Mouse (Mus musculus) neural tube, embryonic 13.5 days (tissue): ENCODE measurements at regions not wholly inside any gene's neighbourhood (a gene's known extent, or its start where the extent isn't known, plus 50 kb on each side); places are given as distances from the start of the nearest gene placed in this dataset.
A peak's percentile ranks its signal among the peaks of the same experiment; 100 is the strongest.

Experiments used
- ATAC-seq: fragments of 200-750 bp; cut with Nextera tagmentation; 2 replicates; pipeline ENCODE4 v1.8.0; 2017; ENCODE audit warnings: low read depth, mild to moderate bottlenecking, moderate TSS enrichment, moderate library complexity
- H3K27ac ChIP-seq: fragments of 300-500 bp; sonication (generic); replicated peaks from 2 replicates; pipeline ENCODE4 v1.5.1; 2015; ENCODE audit warnings: moderate library complexity, mild to moderate bottlenecking, inconsistent platforms
- H3K27me3 ChIP-seq: fragments of 300-500 bp; sonication (generic); 2 replicates; pipeline ENCODE4 v1.6.1; 2015; ENCODE audit warnings: mild to moderate bottlenecking, inconsistent platforms
- H3K36me3 ChIP-seq: fragments of 300-500 bp; sonication (generic); 2 replicates; pipeline ENCODE4 v1.6.1; 2015; ENCODE audit warnings: mild to moderate bottlenecking, inconsistent platforms
- H3K4me1 ChIP-seq: fragments of 300-500 bp; sonication (generic); replicated peaks from 2 replicates; pipeline ENCODE4 v1.6.1; 2015; ENCODE audit warnings: inconsistent platforms
- H3K4me2 ChIP-seq: fragments of 300-500 bp; sonication (generic); 2 replicates; pipeline ENCODE4 v1.6.1; 2015; ENCODE audit warnings: inconsistent platforms, mild to moderate bottlenecking, moderate library complexity
- H3K4me3 ChIP-seq: fragments of 300-500 bp; sonication (generic); 2 replicates; pipeline ENCODE4 v1.5.1; 2015; ENCODE audit warnings: mild to moderate bottlenecking, inconsistent platforms
- H3K9ac ChIP-seq: fragments of 300-500 bp; sonication (generic); 2 replicates; pipeline ENCODE4 v1.6.1; 2015; ENCODE audit warnings: moderate library complexity, mild to moderate bottlenecking, inconsistent platforms
- H3K9me3 ChIP-seq: fragments of 300-500 bp; sonication (generic); 2 replicates; pipeline ENCODE4 v1.6.1; 2016; ENCODE audit warnings: inconsistent platforms
- WGBS: fragments of 180-500 bp; shearing (Covaris S2); methylation state at CpG from one replicate; pipeline ENCODE4 v1.1.7; 2015; 5-methylcytosine and 5-hydroxymethylcytosine counted together

DNA sequence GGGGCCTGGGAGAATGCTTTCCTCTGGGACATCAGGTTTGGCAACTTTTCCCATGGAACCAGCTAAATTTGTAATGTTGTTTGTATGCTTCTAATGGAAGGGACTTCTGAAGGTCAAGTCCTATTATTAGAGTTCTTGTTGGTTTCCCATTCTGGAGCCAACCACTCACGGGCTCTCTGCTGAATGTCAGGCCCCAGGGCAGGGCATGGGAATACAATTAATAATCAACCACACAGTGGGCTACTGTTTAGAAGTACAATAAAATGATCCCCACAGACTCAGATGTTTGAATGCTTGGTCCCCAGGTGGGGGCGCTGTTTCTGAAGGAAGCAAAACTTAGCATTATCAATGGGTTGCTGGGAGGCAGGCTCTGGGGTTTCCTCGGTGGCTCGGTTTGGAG is 275.6 kb upstream of the Kazn start:
- peaks cover 13% of the 10 kb centered on the region for H3K4me1 ChIP-seq
- no peak overlapping the region for H3K4me2 ChIP-seq
- 79% methylated on average over 4 of the region's 4 CpGs for WGBS
- H3K36me3 ChIP-seq, result no peaks in the 10 kb centered on the region
- H3K9me3 ChIP-seq, result peaks cover 3% of the 10 kb centered on the region; the same call in 1 of the 2 replicates
- H3K9ac ChIP-seq, result no peak overlapping the region
- H3K27me3 ChIP-seq, result no peaks in the 10 kb centered on the region
- ATAC-seq, result no peak
- no peak overlapping the region for H3K4me3 ChIP-seq
- no peak overlapping the region for H3K27ac ChIP-seq

DNA sequence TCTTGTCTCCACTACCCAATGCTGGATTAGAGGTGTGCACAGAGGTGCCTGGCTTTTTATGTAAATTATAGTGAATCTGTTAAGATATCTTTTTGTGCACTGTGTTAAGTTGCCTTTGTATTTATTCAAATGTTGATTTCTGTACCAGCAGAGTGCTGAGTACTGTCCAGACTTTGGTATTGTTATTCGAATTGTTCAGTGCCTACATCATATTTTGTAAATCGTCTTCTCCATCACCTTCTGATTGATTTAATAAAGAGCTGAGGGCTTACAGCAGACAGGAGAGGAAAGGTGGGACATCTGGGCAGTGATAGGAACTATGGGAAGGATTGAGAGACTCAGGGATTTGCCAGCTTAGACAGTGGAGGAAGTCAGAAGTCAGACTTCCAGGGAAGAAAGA is 270.2 kb upstream of the Kazn start:
- Histone ChIP-seq H3K9me3 (peaks cover 3% of the 10 kb centered on the region; the same call in 1 of the 2 replicates), H3K4me2 (no peak overlapping the region), H3K4me3 (no peak overlapping the region), H3K36me3 (no peaks in the 10 kb centered on the region), H3K9ac (no peak overlapping the region), H3K27ac (no peak overlapping the region), H3K4me1 (peaks cover 16% of the 10 kb centered on the region), H3K27me3 (no peaks in the 10 kb centered on the region)
- 86% methylated on average over 2 of the region's 2 CpGs for WGBS
- ATAC-seq, result no peak

DNA sequence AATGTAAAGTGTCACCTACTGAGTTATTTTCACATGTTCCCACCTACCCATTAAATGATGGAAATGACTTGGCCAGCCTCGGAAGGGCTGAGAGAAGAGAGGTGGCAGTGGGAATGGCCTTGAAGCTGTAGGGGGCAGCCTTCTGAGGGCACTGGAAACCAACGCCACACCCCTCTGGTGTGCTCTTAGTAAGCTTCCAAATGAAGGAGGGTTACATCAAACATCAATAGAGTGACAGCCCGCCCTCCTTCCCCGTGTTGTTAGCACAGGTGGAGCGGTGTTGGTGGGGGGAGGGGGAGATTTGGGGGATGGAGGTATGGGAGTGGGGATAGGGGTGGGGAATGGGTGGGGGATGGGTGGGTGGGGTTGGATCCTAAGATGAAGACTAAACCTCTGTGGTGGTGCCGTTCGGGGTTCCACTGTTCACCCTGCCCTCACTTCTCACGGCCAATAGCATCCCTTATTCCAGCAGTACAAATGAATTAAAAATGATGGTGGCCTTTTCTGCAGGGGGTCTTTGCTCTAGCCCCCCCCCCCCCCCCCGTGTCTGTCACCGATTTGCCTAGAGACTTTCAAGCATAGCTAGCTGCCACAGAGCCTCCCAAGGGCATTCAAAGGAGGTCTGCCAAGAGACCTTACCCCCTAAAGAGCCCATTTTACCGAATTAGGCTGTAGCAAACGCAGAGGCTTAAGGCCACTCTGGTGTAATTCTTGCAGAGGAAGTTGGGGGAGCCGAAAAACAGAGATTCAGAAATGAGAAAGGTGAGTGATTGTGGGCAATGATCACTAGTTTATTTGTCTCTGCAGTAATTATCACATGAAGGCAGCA is 267.4 kb upstream of the Kazn start:
- H3K4me1 ChIP-seq, result peaks cover 16% of the 10 kb centered on the region
- ATAC-seq, result no peak
- no peak overlapping the region for H3K27ac ChIP-seq
- H3K27me3 ChIP-seq, result 0 out of 2 replicates have a peak, but pooled peaks cover 4% of the 10 kb centered on the region
- no peak overlapping the region for H3K4me3 ChIP-seq
- H3K36me3 ChIP-seq, result no peaks in the 10 kb centered on the region
- H3K9ac ChIP-seq, result no peak overlapping the region
- H3K4me2 ChIP-seq, result no peak overlapping the region
- no peaks in the 10 kb centered on the region for H3K9me3 ChIP-seq
- WGBS, result 8% methylated on average over 13 of the region's 13 CpGs

DNA sequence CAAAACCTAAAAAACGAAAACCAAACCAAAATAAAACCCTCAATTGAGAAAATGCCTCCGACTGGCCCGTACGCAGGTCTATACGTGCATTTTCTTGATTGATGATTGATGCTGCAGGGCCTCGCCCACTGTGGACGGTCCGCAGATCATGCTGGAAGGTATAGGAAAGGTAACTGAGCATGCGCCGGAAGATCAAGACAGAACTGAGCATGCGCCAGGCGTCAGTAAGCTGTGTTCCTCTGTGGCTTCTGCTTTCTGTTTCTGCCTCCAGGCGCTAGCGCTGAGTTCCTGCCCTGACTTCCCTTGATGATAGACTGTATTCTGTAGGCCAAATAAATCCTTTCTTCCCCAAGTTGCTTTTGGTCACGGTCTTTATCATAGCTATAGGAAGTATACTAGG is 264.6 kb upstream of the Kazn start:
- Histone ChIP-seq H3K4me2 (no peak overlapping the region), H3K4me3 (no peak overlapping the region), H3K27ac (no peak overlapping the region), H3K27me3 (0 out of 2 replicates have a peak, but pooled peaks cover 4% of the 10 kb centered on the region), H3K9ac (no peak overlapping the region), H3K9me3 (no peaks in the 10 kb centered on the region), H3K4me1 (peaks cover 29% of the 10 kb centered on the region), H3K36me3 (no peaks in the 10 kb centered on the region)
- no peak for ATAC-seq
- 91% methylated on average over 15 of the region's 15 CpGs for WGBS

DNA sequence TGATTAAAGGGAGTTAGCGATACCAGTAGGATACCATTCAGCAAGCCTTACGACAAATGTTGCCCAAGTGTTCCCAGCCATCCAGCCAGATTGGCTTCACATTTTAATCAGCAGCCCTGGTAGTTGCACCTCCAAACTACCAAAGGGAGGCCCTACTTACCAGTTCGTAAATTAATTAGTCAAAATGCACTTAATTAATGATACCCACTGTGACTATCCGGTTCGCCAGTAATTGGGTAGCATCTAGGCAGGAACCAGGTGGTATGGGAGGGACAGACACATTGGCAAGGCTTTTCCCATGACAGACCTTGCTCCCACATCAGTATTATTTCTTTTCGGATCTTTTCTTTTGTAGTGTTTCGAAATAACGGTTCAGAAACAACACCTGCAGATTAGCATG is 262.0 kb upstream of the Kazn start:
- no peak overlapping the region for H3K4me2 ChIP-seq

DNA sequence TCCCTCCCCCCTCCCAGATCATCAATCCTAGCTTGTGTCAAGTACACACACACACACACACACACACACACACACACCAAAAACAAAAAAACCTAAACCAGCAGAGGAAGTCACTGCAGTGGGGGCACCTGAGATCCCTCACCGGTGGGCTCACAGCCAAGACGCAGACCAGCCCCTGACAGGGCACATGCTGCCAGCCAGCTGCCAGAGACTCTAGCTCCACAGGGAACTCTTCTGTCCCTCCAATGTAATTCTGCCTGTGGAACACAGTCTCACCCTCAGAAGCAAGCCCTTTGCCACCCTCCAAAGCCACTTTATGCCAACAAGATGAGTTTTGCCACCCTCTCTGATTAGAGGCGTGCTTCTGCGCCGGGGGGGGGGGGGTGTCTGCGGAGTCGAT is 261.3 kb upstream of the Kazn start:
- Histone ChIP-seq H3K4me1 (peaks cover 25% of the 10 kb centered on the region), H3K27me3 (peaks cover 10% of the 10 kb centered on the region; the same call in 1 of the 2 replicates), H3K4me3 (no peak overlapping the region), H3K27ac (no peak overlapping the region), H3K9me3 (no peaks in the 10 kb centered on the region), H3K4me2 (no peak overlapping the region), H3K9ac (no peak overlapping the region), H3K36me3 (no peaks in the 10 kb centered on the region)
- WGBS, result 47% methylated on average over 7 of the region's 7 CpGs
- ATAC-seq, result 0 out of 2 replicates have a peak, but pooled peaks have one; percentile 34

More for the DNA sequence above, 262.0 kb upstream of the Kazn start:
- Histone ChIP-seq H3K27me3 (peaks cover 7% of the 10 kb centered on the region; the same call in 1 of the 2 replicates), H3K9ac (no peak overlapping the region), H3K36me3 (no peaks in the 10 kb centered on the region), H3K27ac (no peak overlapping the region), H3K9me3 (no peaks in the 10 kb centered on the region), H3K4me3 (no peak overlapping the region), H3K4me1 (peaks cover 28% of the 10 kb centered on the region)
- peak; percentile 17; the same call in 1 of the 2 replicates for ATAC-seq
- WGBS, result 48% methylated on average over 8 of the region's 8 CpGs

DNA sequence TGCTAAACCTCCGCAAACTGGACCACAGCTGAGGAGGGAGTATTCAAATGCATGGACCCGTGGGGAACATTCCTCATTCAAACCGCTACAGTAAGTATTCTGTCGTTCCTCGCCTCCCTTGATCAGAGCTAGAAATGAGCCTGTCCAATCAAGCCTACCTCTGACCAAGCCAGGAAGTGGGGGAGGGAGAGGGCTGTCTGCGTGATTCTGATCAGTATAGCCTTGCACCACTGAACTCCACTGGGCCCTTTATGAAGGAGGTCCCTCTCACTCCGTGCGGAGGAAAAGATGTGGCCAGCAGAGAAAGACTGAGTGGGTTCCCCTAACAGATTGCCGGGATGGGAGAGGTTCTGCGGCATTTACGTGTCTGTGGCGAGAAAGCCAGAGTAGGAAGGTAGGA is 257.4 kb upstream of the Kazn start:
- 0 out of 2 replicates have a peak, but pooled peaks have one; percentile 34 for ATAC-seq
- peaks cover 25% of the 10 kb centered on the region for H3K4me1 ChIP-seq
- no peaks in the 10 kb centered on the region for H3K9me3 ChIP-seq
- H3K4me2 ChIP-seq, result no peak overlapping the region
- H3K27me3 ChIP-seq, result peaks cover 6% of the 10 kb centered on the region
- WGBS, result 45% methylated on average over 12 of the region's 12 CpGs
- H3K27ac ChIP-seq, result no peak overlapping the region
- no peaks in the 10 kb centered on the region for H3K36me3 ChIP-seq
- H3K4me3 ChIP-seq, result no peak overlapping the region
- H3K9ac ChIP-seq, result no peak overlapping the region

DNA sequence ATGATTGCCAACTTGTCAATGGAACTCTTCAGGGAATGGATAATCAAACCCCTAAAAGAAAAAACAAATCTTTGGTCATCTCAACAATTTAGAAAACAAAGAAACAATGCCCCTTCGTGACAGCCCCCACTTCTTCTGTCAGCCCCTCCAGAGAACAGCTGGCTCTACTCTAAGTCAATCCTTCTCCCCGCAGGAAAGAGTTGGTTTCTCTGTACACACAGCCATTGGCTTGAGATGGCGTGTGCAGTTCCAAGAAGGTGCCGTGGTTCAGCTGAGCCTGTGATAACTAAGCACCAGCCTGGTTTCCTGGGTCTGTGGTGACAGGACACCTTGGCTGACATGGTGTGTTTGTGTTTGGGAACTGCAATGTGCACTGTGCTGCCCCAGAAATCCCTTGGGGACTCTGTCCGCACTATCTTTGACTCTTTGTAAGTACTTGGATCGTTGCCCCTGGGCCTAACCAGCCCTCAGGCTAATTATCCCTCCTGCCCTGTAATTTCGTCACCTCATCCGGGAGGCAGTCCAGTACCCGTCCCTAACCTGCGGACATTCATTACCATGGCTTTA is 253.8 kb upstream of the Kazn start:
- 73% methylated on average over 10 of the region's 10 CpGs for WGBS
- H3K27me3 ChIP-seq, result peaks cover 6% of the 10 kb centered on the region
- H3K4me1 ChIP-seq, result peaks cover 12% of the 10 kb centered on the region
- no peak overlapping the region for H3K27ac ChIP-seq
- ATAC-seq, result no peak
- H3K9ac ChIP-seq, result no peak overlapping the region
- H3K4me2 ChIP-seq, result no peak overlapping the region
- H3K4me3 ChIP-seq, result no peak overlapping the region
- H3K9me3 ChIP-seq, result no peaks in the 10 kb centered on the region
- H3K36me3 ChIP-seq, result no peaks in the 10 kb centered on the region

DNA sequence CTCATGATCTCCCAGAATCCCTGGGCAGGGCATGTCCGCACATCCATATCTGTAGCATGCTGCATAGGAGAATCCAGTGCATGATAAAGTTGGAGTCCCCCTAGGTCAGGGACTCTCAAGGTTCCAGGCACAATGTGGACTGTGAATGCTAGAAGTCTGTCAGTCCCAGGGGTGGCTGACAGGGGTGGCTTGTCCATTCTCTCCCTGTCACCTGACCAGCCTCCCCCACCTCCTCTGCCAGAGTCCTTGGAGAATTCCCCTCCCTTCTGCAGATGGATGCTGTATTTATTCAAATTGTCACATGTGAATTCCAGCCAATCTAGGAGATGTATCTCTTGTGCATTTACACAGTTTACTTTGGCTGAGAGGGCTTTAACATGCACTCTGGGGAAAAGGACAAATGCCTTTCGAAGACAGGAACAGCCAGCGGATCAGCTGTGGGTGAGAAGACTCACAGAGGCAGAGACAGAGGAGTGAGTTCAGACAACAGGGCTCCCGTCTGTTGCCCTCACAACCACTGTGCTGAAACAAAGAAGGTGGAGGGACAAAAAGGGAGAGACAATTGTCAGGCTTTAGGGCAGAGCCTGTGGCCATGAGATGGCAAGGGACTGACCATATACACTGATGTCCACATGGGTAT is 246.7 kb upstream of the Kazn start:
- Histone ChIP-seq H3K4me1 (peaks cover 11% of the 10 kb centered on the region), H3K27ac (0 out of 2 replicates have a peak overlapping the region, but pooled peaks have one; percentile 23), H3K9ac (0 out of 2 replicates have a peak overlapping the region, but pooled peaks have one; percentile 17), H3K9me3 (no peaks in the 10 kb centered on the region), H3K36me3 (no peaks in the 10 kb centered on the region), H3K4me2 (no peak overlapping the region), H3K4me3 (no peak overlapping the region), H3K27me3 (no peaks in the 10 kb centered on the region)
- WGBS, result 43% methylated on average over 4 of the region's 4 CpGs
- ATAC-seq, result 0 out of 2 replicates have a peak, but pooled peaks have one; percentile 19

DNA sequence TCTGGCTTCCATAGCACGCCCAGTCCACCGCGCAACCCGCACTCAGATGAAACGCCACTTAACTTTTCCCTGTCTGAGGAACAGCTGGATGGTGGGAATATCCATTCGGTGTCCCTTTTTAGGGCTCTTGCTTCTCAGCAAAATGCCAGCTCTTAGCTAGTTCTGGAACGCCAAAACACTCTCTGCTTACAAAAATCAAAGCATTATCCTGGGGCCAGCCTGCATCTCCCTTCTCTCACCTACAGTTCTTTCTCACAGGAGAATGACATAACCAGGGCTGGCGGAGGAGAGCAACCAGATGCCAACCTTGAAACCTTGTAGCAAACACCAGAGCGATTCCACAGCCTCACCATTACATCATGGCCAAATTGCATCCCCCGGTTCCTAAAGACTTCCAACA is 236.4 kb upstream of the Kazn start:
- Histone ChIP-seq H3K36me3 (no peaks in the 10 kb centered on the region), H3K9me3 (no peaks in the 10 kb centered on the region), H3K9ac (peak overlapping the region; percentile 56), H3K27ac (no peak overlapping the region), H3K27me3 (no peaks in the 10 kb centered on the region), H3K4me1 (peaks cover 29% of the 10 kb centered on the region), H3K4me2 (peak overlapping the region; percentile 54), H3K4me3 (peak overlapping the region; percentile 31)
- WGBS, result 78% methylated on average over 10 of the region's 10 CpGs
- ATAC-seq, result no peak

DNA sequence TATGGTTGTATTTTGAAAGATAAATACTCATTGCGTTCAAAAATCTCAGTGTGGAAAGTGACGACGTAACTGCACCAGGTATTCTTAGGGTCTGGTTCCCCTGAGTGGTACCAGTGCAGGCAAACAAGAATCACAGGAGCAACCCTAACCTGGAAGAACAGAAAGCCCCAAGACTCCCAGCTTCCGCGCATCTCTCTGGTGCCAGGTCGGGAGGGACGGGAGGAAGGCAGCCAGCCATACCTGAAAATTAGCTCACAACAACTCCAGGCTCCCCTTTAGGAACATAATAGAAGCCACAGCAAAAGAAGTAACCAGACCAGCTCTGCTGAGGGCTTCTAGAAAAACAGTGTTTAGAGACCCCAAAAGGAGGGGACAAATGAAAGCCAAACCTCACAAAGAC is 235.4 kb upstream of the Kazn start:
- no peak overlapping the region for H3K27ac ChIP-seq
- peak overlapping the region; percentile 43; the same call in 1 of the 2 replicates for H3K9ac ChIP-seq
- peak overlapping the region; percentile 31; the same call in 1 of the 2 replicates for H3K4me3 ChIP-seq
- H3K4me1 ChIP-seq, result peaks cover 29% of the 10 kb centered on the region
- no peaks in the 10 kb centered on the region for H3K36me3 ChIP-seq
- H3K4me2 ChIP-seq, result peak overlapping the region; percentile 54
- no peaks in the 10 kb centered on the region for H3K27me3 ChIP-seq
- WGBS, result 78% methylated on average over 7 of the region's 7 CpGs
- ATAC-seq, result no peak
- no peaks in the 10 kb centered on the region for H3K9me3 ChIP-seq

DNA sequence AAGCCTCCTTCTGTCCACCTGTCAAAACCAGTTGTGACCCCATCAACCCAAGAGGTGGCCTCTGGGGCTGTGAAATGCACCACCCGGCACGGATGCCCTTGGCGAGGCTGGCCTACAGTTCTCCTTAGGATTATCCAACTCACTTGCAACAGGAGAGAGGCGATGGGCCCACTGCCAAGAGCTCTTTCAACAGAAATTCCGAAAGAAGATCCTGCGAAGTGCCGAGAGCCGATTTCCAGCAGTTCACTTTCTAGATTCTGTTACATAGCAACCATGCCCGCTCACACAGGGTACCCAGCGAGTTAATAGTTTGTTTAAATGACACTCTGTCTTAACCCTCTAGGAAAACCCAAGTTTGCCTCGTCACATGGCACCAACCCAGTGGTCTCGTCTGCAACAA is 234.8 kb upstream of the Kazn start:
- no peak overlapping the region for H3K9ac ChIP-seq
- no peak overlapping the region for H3K4me3 ChIP-seq
- 43% methylated on average over 12 of the region's 12 CpGs for WGBS
- H3K4me2 ChIP-seq, result peak overlapping the region; percentile 54
- H3K4me1 ChIP-seq, result peaks cover 29% of the 10 kb centered on the region
- no peaks in the 10 kb centered on the region for H3K27me3 ChIP-seq
- H3K9me3 ChIP-seq, result no peaks in the 10 kb centered on the region
- H3K36me3 ChIP-seq, result no peaks in the 10 kb centered on the region
- no peak; the same call in 1 of the 2 replicates for ATAC-seq
- H3K27ac ChIP-seq, result no peak overlapping the region
